In the genomic region with DNA sequence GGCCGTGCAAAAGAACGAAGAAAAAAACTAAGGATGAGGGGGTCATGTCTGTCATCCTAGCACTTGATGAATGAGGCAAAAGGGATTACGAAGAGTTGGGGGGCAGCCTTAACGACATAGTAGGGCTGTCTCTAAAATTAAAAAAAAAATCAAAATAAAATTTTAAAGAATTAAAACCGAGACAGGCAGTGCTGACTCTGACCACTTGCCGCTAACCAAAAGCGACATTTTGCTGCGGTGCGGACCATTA, we compare ENCODE assay signal across 8 mouse cellular contexts. TPM values are rescaled to one million over a fixed set of nuclear protein-coding genes. Genes with fewer than 3 reads are reported as not detected.
A peak's percentile ranks its signal among the peaks of the same experiment; 100 is the strongest.
DNase-seq lines count a peak whose midpoint lies in the region; ATAC-seq and TF ChIP-seq lines count a peak whose summit lies in the region.

No protein-coding gene starts in this region.

- no peak for TF ChIP-seq POLR2A in lung, adult 2 months (IDR thresholded peaks at IDR 0.05; ENCODE audit: borderline replicate concordance, extremely low read depth, low read depth, low read length)

- no peak for ATAC-seq in embryonic facial prominence, embryonic 15.5 days (ENCODE audit: insufficient number of reproducible peaks, low FRiP score, low TSS enrichment, low read depth)
- ATAC-seq in neural tube, embryonic 15.5 days (ENCODE audit: low FRiP score), result no peak
- no peak for ATAC-seq in monocyte, adult 5-6 weeks (replicated peaks; ENCODE audit: insufficient number of reproducible peaks, low FRiP score, low TSS enrichment, poor library complexity, severe bottlenecking)
- no peak for ATAC-seq in frontal cortex, adult (ENCODE audit: low TSS enrichment)

- H3K27ac ChIP-seq in embryonic facial prominence, embryonic 15.5 days (replicated peaks), result peak overlapping the region; percentile 95
- H3K27ac ChIP-seq in limb, embryonic 10.5 days, result peak overlapping the region; percentile 97
- H3K27ac ChIP-seq in neural tube, embryonic 15.5 days (replicated peaks), result peak overlapping the region; percentile 93

- under 1% methylated on average over 9 of the region's 9 CpGs for WGBS in lung, adult 2 months
- 3% methylated on average over 9 of the region's 9 CpGs for WGBS in embryonic facial prominence, embryonic 15.5 days
- 5% methylated on average over 9 of the region's 9 CpGs for WGBS in limb, embryonic 10.5 days
- 1% methylated on average over 9 of the region's 9 CpGs for WGBS in neural tube, embryonic 15.5 days

- DNase-seq in lung, adult 2 months, result no peak
- DNase-seq in lung, postnatal 36 days, result no peak
- DNase-seq in limb, embryonic 10.5 days (ENCODE audit: low spot score), result no peak
- DNase-seq in cerebellum, adult 11 months, result no peak

- no peak for TF ChIP-seq CTCF in lung, adult 2 months (IDR thresholded peaks at IDR 0.05; ENCODE audit: insufficient read depth, low read length)

- peak overlapping the region; percentile 91 for H3K4me3 ChIP-seq in lung, adult 2 months (replicated peaks; ENCODE audit: extremely low read depth, low read depth, low read length)
- H3K4me3 ChIP-seq in embryonic facial prominence, embryonic 15.5 days (replicated peaks), result peak overlapping the region; percentile 78
- peak overlapping the region; percentile 89 for H3K4me3 ChIP-seq in limb, embryonic 10.5 days
- peak overlapping the region; percentile 86 for H3K4me3 ChIP-seq in neural tube, embryonic 15.5 days (replicated peaks)

- H3K4me2 ChIP-seq in embryonic facial prominence, embryonic 15.5 days (replicated peaks), result peak overlapping the region; percentile 59
- H3K4me2 ChIP-seq in neural tube, embryonic 15.5 days, result peak overlapping the region; percentile 69

- H3K27me3 ChIP-seq in embryonic facial prominence, embryonic 15.5 days, result no peaks in the 10 kb centered on the region
- no peaks in the 10 kb centered on the region for H3K27me3 ChIP-seq in limb, embryonic 10.5 days (ENCODE audit: low read depth, poor library complexity, severe bottlenecking)
- no peaks in the 10 kb centered on the region for H3K27me3 ChIP-seq in neural tube, embryonic 15.5 days (replicated peaks)

- H3K4me1 ChIP-seq in lung, adult 2 months (ENCODE audit: control insufficient read depth, insufficient read depth, low read length), result peaks cover 7% of the 10 kb centered on the region; the same call in 1 of the 2 replicates
- H3K4me1 ChIP-seq in embryonic facial prominence, embryonic 15.5 days, result peaks cover 33% of the 10 kb centered on the region
- H3K4me1 ChIP-seq in limb, embryonic 10.5 days, result peaks cover 44% of the 10 kb centered on the region
- H3K4me1 ChIP-seq in neural tube, embryonic 15.5 days, result peaks cover 43% of the 10 kb centered on the region

- H3K36me3 ChIP-seq in embryonic facial prominence, embryonic 15.5 days, result 0 out of 2 replicates have a peak, but pooled peaks cover 4% of the 10 kb centered on the region
- H3K36me3 ChIP-seq in limb, embryonic 10.5 days, result peaks cover 25% of the 10 kb centered on the region
- H3K36me3 ChIP-seq in neural tube, embryonic 15.5 days, result no peaks in the 10 kb centered on the region

- no peaks in the 10 kb centered on the region for H3K9me3 ChIP-seq in embryonic facial prominence, embryonic 15.5 days (replicated peaks)
- no peaks in the 10 kb centered on the region for H3K9me3 ChIP-seq in limb, embryonic 10.5 days (replicated peaks)
- H3K9me3 ChIP-seq in neural tube, embryonic 15.5 days (replicated peaks), result no peaks in the 10 kb centered on the region

- peak overlapping the region; percentile 35; the same call in 1 of the 2 replicates for H3K9ac ChIP-seq in embryonic facial prominence, embryonic 15.5 days
- peak overlapping the region; percentile 51 for H3K9ac ChIP-seq in neural tube, embryonic 15.5 days (replicated peaks)

RNA-seq across cellular contexts. Expression of gene Csnk1g2, which starts 1.0 kb away (rescaled TPM):
- polyA plus RNA-seq in lung, adult 2 months (2012; rRNA removed), result 246 and 276 TPM in 2 replicates
- polyA plus RNA-seq in embryonic facial prominence, embryonic 15.5 days (2015; fragmentation: Nextera tagmentation; extraction: Ambion mirVana), result 172 and 190 TPM in 2 replicates
- polyA plus RNA-seq in limb, embryonic 10.5 days (2016; fragmentation: Nextera tagmentation; extraction: Ambion mirVana), result 237 and 255 TPM in 2 replicates
- polyA plus RNA-seq in neural tube, embryonic 15.5 days (2015; fragmentation: Nextera tagmentation; extraction: Ambion mirVana), result 106 and 118 TPM in 2 replicates
- total RNA-seq in monocyte, adult 5-6 weeks (2017), result 174 to 193 TPM (median 192 TPM) in 3 replicates

RNA-seq across cellular contexts. Expression of gene Gm49322, which starts 15.8 kb away (rescaled TPM):
- polyA plus RNA-seq in lung, adult 2 months (2012; rRNA removed), result 1.6 and 2.2 TPM in 2 replicates
- 4.8 TPM in 2 replicates for polyA plus RNA-seq in embryonic facial prominence, embryonic 15.5 days (2015; fragmentation: Nextera tagmentation; extraction: Ambion mirVana)
- polyA plus RNA-seq in limb, embryonic 10.5 days (2016; fragmentation: Nextera tagmentation; extraction: Ambion mirVana), result 5.1 and 5.2 TPM in 2 replicates
- 3.0 and 3.2 TPM in 2 replicates for polyA plus RNA-seq in neural tube, embryonic 15.5 days (2015; fragmentation: Nextera tagmentation; extraction: Ambion mirVana)
- total RNA-seq in monocyte, adult 5-6 weeks (2017), result 0.78 to 1.0 TPM in 2 of 3 replicates, not detected in the other

RNA-seq across cellular contexts. Expression of gene Adat3, which starts 18.9 kb away (rescaled TPM):
- polyA plus RNA-seq in lung, adult 2 months (2012; rRNA removed), result 10.0 and 14.1 TPM in 2 replicates
- polyA plus RNA-seq in embryonic facial prominence, embryonic 15.5 days (2015; fragmentation: Nextera tagmentation; extraction: Ambion mirVana), result 7.0 and 7.5 TPM in 2 replicates
- polyA plus RNA-seq in limb, embryonic 10.5 days (2016; fragmentation: Nextera tagmentation; extraction: Ambion mirVana), result 11.1 and 13.4 TPM in 2 replicates
- polyA plus RNA-seq in neural tube, embryonic 15.5 days (2015; fragmentation: Nextera tagmentation; extraction: Ambion mirVana), result 5.0 and 7.0 TPM in 2 replicates
- total RNA-seq in monocyte, adult 5-6 weeks (2017), result 1.8 TPM in 1 of 3 replicates, not detected in the others

RNA-seq across cellular contexts. Expression of gene Scamp4, which starts 18.9 kb away (rescaled TPM):
- 91.4 and 110 TPM in 2 replicates for polyA plus RNA-seq in lung, adult 2 months (2012; rRNA removed)
- 99.1 and 108 TPM in 2 replicates for polyA plus RNA-seq in embryonic facial prominence, embryonic 15.5 days (2015; fragmentation: Nextera tagmentation; extraction: Ambion mirVana)
- 87.8 and 92.2 TPM in 2 replicates for polyA plus RNA-seq in limb, embryonic 10.5 days (2016; fragmentation: Nextera tagmentation; extraction: Ambion mirVana)
- polyA plus RNA-seq in neural tube, embryonic 15.5 days (2015; fragmentation: Nextera tagmentation; extraction: Ambion mirVana), result 68.2 and 79.8 TPM in 2 replicates
- total RNA-seq in monocyte, adult 5-6 weeks (2017), result 6.0 to 11.2 TPM (median 7.9 TPM) in 3 replicates

RNA-seq across cellular contexts. Expression of gene Abhd17a, which starts 31.5 kb away (rescaled TPM):
- 191 and 262 TPM in 2 replicates for polyA plus RNA-seq in lung, adult 2 months (2012; rRNA removed)
- polyA plus RNA-seq in embryonic facial prominence, embryonic 15.5 days (2015; fragmentation: Nextera tagmentation; extraction: Ambion mirVana), result 112 and 115 TPM in 2 replicates
- 104 and 108 TPM in 2 replicates for polyA plus RNA-seq in limb, embryonic 10.5 days (2016; fragmentation: Nextera tagmentation; extraction: Ambion mirVana)
- polyA plus RNA-seq in neural tube, embryonic 15.5 days (2015; fragmentation: Nextera tagmentation; extraction: Ambion mirVana), result 148 and 152 TPM in 2 replicates
- total RNA-seq in monocyte, adult 5-6 weeks (2017), result 15.2 to 20.8 TPM (median 17.0 TPM) in 3 replicates
